Mouse (Mus musculus): Measurements from ENCODE around the gene Olfr1347.

- TF ChIP-seq CTCF (IDR thresholded peaks at IDR 0.05; ENCODE audit: insufficient read depth, low read length) (no peak), POLR2A (IDR thresholded peaks at IDR 0.05; ENCODE audit: borderline replicate concordance, extremely low read depth, low read depth, low read length) (no peak)
These were observed 12.7 kb downstream of the Olfr1347 start, which contains the start of gene Olfr5 for GRCm38 (mm10) chr7:6486841-6487240.
